Mouse (Mus musculus) MEL (cell line): Measurements from ENCODE around the gene Txnrd1.

Experiments
- CTCF ChIP-seq, 3 experiments: IDR thresholded peaks in 2 of 3; conservative IDR thresholded peaks in 1 of 3; 2 replicates each; pipeline ENCODE4 v1.5.1; 2011 to 2012; ENCODE audit warnings: low read length in 3 of 3, low read depth in 2 of 3, mild to moderate bottlenecking in 2 of 3, improper control_type of control experiment in 1 of 3, inconsistent platforms in 1 of 3, mixed read lengths in 1 of 3, moderate library complexity in 1 of 3; ENCODE audit not compliant: control insufficient read depth in 1 of 3, insufficient read depth in 1 of 3, poor library complexity in 1 of 3, severe bottlenecking in 1 of 3
- GABPA ChIP-seq: IDR thresholded peaks from 2 replicates; pipeline ENCODE4 v1.6.1; 2012; ENCODE audit warnings: low read depth, mild to moderate bottlenecking, inconsistent platforms, low read length, improper control_type of control experiment, moderate library complexity
- GATA1 ChIP-seq: IDR thresholded peaks from 2 replicates; pipeline ENCODE4 v1.6.1; 2011; ENCODE audit warnings: low read depth, low read length, improper control_type of control experiment
- MAFK ChIP-seq: IDR thresholded peaks from 2 replicates; pipeline ENCODE4 v1.6.1; 2011; ENCODE audit warnings: low read depth, mild to moderate bottlenecking, low read length, improper control_type of control experiment, borderline replicate concordance
- MAZ ChIP-seq: IDR thresholded peaks from 2 replicates; pipeline ENCODE4 v1.6.1; 2012; ENCODE audit warnings: low read depth, mild to moderate bottlenecking, inconsistent platforms, low read length, improper control_type of control experiment
- MEF2A ChIP-seq: IDR thresholded peaks from 2 replicates; pipeline ENCODE4 v1.6.1; 2014; ENCODE audit warnings: low read depth, mild to moderate bottlenecking, inconsistent platforms, low read length, improper control_type of control experiment; ENCODE audit not compliant: poor library complexity, insufficient replicate concordance, severe bottlenecking; ENCODE audit errors: extremely low read depth
- MXI1 ChIP-seq: IDR thresholded peaks from 2 replicates; pipeline ENCODE4 v1.6.1; 2011; ENCODE audit warnings: mild to moderate bottlenecking, low read depth, low read length, improper control_type of control experiment
- POLR2A ChIP-seq, 2 experiments: IDR thresholded peaks; 2 replicates each; pipeline ENCODE4 v1.6.1; 2011 to 2012; ENCODE audit warnings: low read length in 2 of 2, mild to moderate bottlenecking in 2 of 2, control low read depth in 1 of 2, improper control_type of control experiment in 1 of 2, low read depth in 1 of 2, moderate library complexity in 1 of 2; ENCODE audit not compliant: control insufficient read depth in 1 of 2, insufficient read depth in 1 of 2, poor library complexity in 1 of 2
- SMC3 ChIP-seq: IDR thresholded peaks from 2 replicates; pipeline ENCODE4 v1.6.1; 2011; ENCODE audit warnings: low read depth, low read length, improper control_type of control experiment
- TAL1 ChIP-seq: IDR thresholded peaks from 2 replicates; pipeline ENCODE4 v1.6.1; 2012; ENCODE audit warnings: mild to moderate bottlenecking, inconsistent platforms, low read length, moderate library complexity, mixed read lengths
- USF2 ChIP-seq, 2 experiments: IDR thresholded peaks; 2 replicates each; pipeline ENCODE4 v1.6.1; 2011 to 2012; ENCODE audit warnings: improper control_type of control experiment in 2 of 2, low read length in 2 of 2, borderline replicate concordance in 1 of 2, inconsistent platforms in 1 of 2, low read depth in 1 of 2, mild to moderate bottlenecking in 1 of 2; ENCODE audit not compliant: insufficient read depth in 1 of 2

GRCm38 (mm10) chr10:82835898-82836297, 2.1 kb downstream of the Txnrd1 start:
- TF ChIP-seq POLR2A (IDR thresholded peaks at IDR 0.05; ENCODE audit: control insufficient read depth in 1 of 2, insufficient read depth in 1 of 2, low read depth in 1 of 2, low read length in 2 of 2, poor library complexity in 1 of 2) (no peak), USF2 (IDR thresholded peaks at IDR 0.05; ENCODE audit: borderline replicate concordance in 1 of 2, insufficient read depth in 1 of 2, low read depth in 1 of 2, low read length in 2 of 2) (no peak), CTCF (IDR thresholded peaks at IDR 0.05 in 2 of 3, conservative IDR thresholded peaks at IDR 0.05 in 1 of 3; ENCODE audit: control insufficient read depth in 1 of 3, insufficient read depth in 1 of 3, low read depth in 2 of 3, low read length in 3 of 3, poor library complexity in 1 of 3, severe bottlenecking in 1 of 3) (no peak), MEF2A (no peak), GATA1 (no peak), TAL1 (no peak), SMC3 (no peak), MAZ (no peak), MAFK (no peak), MXI1 (no peak), GABPA (no peak)
